Mouse (Mus musculus): ENCODE results near the gene Vmn2r63. TPM values are rescaled to one million over a fixed set of nuclear protein-coding genes. Genes with fewer than 3 reads are reported as not detected.

The Vmn2r63 gene
- not detected in 2 replicates for polyA plus RNA-seq (2012; rRNA removed)

GRCm38 (mm10) chr7:42933722-42934121 is at the start of gene Vmn2r63:
TSS of gene Vmn2r63 (minus strand) at chr7:42933822.

GRCm38 (mm10) chr7:42866801-42867458 is 66.7 kb downstream of the Vmn2r63 start, which contains the start of gene Gm2381:
TSS of gene Gm2381 (minus strand) at chr7:42867234.

Other genes with a start within 250 kb of the Vmn2r63 start
- gene Zfp975, start 241.1 kb downstream of the Vmn2r63 start, polyA plus RNA-seq (2012; rRNA removed): 0.99 and 1.0 TPM in 2 replicates
- not detected in 2 replicates for gene Gm17067, start 206.8 kb downstream of the Vmn2r63 start, polyA plus RNA-seq (2012; rRNA removed)
- not detected in 2 replicates for gene Vmn2r62, start 140.3 kb downstream of the Vmn2r63 start, polyA plus RNA-seq (2012; rRNA removed)
- not detected in 2 replicates for gene Gm2381, start 66.6 kb downstream of the Vmn2r63 start, polyA plus RNA-seq (2012; rRNA removed)
- gene Gm9268, start 84.9 kb upstream of the Vmn2r63 start, polyA plus RNA-seq (2012; rRNA removed): not detected in 2 replicates
- not detected in 2 replicates for gene Zfp936, start 180.4 kb upstream of the Vmn2r63 start, polyA plus RNA-seq (2012; rRNA removed)

Data from liver, embryonic 18 days (tissue).